Mouse (Mus musculus) left cerebral cortex, postnatal 4 days (tissue): ENCODE results near the gene C2cd4c. TPM values are rescaled to one million over a fixed set of nuclear protein-coding genes. Genes with fewer than 3 reads are reported as not detected.
A peak's percentile ranks its signal among the peaks of the same experiment; 100 is the strongest.

Experiments
- DNase-seq: peaks from one replicate; pipeline ENCODE4 v3.0.0-alpha.2; 2022
- intact Hi-C: fragments of 180-260 bp; cut with DNase I; formaldehyde crosslinking; loops from one replicate; pipeline ENCODE4 v1.15.1; 2025
- total RNA-seq, 2 experiments: library from RNA; stranded (reverse); gene quantifications; 2 replicates each; pipeline ENCODE4 v1.2.3; 2021

The C2cd4c gene
- total RNA-seq, 2 experiments from 2014 or later, result 20.7 to 24.4 TPM

DNA sequence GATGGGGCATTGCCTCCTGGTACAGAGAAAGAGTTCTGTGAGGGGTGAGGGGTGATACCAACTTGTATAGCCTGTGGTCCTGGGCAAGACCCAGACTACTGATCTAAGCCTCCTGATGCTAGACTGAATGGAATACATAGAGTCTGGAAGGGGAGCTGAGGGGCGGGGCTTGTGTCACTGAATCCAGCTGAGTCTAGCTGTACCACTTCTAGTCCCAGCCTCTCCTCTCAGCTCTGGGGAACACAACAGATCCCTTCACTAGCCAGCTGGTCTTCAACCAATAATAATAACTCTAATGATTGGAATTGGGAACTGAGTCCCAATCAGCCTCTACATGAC, 449 bp upstream of the C2cd4c start:
- intact Hi-C loops, result no loop called here

GRCm38 (mm10) chr10:79612192-79613135, 1.4 kb downstream of the C2cd4c start:
- peak; percentile 59 for DNase-seq
- intact Hi-C loops, result no loop called here

More for the DNA sequence above, 449 bp upstream of the C2cd4c start:
- no peak for DNase-seq

DNA sequence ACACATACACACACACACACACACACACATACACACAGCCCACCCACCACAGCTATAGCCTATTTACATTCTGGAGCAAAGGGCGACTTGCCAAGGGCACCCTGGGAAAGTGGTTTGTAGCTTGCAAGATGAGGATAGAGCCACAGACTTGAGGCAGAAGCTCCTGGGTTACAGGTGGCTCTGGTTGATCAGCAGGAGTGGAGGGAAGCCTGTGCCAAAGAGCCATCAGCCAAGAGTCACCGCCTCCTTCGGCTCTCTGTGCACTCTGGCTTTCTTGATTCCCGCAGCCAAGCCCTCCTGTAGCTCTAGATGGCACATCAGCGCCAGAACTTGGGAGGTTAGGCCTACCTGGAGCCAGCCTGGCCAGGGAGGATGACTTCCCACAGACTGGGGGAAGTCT, 2.5 kb downstream of the C2cd4c start:
- DNase-seq, result peak; percentile 26
- intact Hi-C loops, result no loop called here

GRCm38 (mm10) chr10:79609276-79609675, 4.5 kb downstream of the C2cd4c start:
- no peak for DNase-seq
- intact Hi-C loops, result no loop called here

- intact Hi-C loops, result no loop called here
- DNase-seq, result no peak
These were observed 5.9 kb downstream of the C2cd4c start for GRCm38 (mm10) chr10:79607892-79608291.

GRCm38 (mm10) chr10:79606537-79606936, 7.3 kb downstream of the C2cd4c start:
- intact Hi-C loops, result no loop called here

DNA sequence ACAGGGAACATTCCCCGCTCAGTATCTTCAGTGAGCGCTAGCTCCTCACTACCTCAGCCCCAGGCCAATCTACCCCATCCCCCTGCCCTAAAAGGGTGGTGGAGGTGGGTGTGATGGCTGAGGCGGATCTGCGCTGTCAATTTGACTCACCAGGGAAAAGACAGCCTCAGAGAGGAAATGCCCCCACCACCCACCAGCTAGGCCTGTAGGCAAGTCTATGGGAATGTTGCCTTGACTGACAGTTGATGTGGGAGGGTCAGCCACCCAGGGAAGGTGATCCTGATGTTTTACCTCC, 15.9 kb downstream of the C2cd4c start:
- intact Hi-C loops, result loop anchor here (2.0 to 5.0 kb wide), 2 partner anchors 49 to 71 kb away; partner anchors contain the start of genes Odf3l2 and Tpgs1

More at GRCm38 (mm10) chr10:79606537-79606936, 7.3 kb downstream of the C2cd4c start:
- peak; percentile 66 for DNase-seq

DNA sequence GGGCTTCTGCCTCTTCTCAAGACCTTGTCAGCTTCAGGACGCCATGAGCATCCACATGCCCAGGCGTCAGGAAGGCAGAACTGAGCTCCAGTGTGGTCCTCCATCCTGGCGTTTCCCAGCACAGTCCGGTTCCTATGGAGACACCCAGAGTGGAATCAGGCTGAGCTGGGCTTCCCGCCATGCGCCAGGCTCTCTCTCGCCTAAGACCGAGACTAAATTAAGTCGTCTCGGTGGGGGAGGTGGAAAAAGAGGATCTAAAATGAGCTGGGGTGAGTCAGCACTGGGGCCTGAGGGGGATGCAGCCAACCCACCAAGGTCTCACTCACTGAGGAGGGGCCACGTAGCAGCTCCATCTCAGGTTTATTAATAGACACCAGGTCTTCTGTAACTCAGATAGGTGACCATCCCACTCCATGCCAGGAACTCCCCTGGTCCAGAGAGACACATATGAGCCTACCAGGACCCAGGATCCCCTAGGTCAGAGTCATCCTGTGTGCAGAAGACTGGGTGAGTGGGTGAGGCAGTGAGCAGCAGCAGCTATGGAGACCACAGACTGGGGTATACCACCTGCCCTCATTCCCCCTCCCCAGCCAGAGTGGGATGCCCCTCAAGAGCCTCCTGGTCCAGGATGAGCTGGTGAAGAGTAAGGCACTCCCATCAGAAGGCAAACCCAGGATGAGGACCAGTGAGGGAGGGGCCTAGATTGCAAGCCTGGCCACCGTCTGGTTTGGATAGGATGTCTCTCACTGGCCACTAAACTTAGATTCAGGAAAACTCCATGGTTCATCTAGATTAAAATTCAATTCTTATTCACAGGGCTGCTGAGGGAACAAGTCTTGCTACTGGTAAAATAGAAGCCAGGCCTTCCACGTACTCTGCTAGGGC, 16.5 kb downstream of the C2cd4c start:
- peak; percentile 47 for DNase-seq
- intact Hi-C loops, result loop anchor here (2.0 to 5.0 kb wide), 2 partner anchors 50 to 72 kb away; partner anchors contain the start of genes Odf3l2 and Tpgs1

More for the DNA sequence above, 15.9 kb downstream of the C2cd4c start:
- no peak for DNase-seq

- no peak for DNase-seq
- intact Hi-C loops, result loop anchor here (5.0 kb wide), 1 partner anchor 52 kb away; the partner anchor contains the start of gene Odf3l2
These were observed 18.3 kb downstream of the C2cd4c start for GRCm38 (mm10) chr10:79595590-79595929.

DNA sequence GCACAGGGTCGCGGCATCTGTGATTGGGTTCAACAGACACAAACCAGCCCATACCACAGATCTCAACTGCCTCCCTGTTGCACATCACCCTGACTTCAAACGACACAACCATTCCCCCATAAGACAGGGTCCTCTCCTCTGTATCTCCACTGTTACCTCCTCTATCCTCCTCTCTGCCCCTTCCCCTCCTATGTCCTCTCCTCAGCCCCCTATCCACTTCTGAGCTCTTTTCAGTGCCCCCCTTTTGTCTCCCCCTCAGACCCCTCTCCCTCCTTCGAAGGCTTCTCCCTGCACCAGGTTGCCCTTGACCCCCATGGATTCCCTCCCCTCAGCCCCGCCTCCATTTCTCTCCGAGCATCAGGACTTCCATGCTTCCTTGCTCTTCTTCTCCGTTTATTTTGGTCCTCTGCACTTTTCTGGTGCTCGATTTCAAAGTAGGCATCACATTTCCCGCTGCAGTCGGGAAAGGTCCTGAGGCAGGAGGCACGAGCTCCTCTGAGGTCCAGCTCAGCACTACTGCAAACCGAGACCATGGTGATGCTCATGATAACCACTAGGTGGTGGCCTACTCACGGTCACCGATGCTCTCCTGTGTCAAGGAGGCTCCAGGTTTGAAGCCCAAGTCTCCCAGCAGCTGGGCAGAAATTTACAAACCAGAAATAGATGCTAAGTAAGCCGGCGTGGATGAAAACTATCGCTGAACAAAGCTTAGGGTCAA, 18.8 kb downstream of the C2cd4c start:
- DNase-seq, result peak; percentile 63
- intact Hi-C loops, result loop anchor here (5.0 kb wide), 1 partner anchor 52 kb away; the partner anchor contains the start of gene Odf3l2

DNA sequence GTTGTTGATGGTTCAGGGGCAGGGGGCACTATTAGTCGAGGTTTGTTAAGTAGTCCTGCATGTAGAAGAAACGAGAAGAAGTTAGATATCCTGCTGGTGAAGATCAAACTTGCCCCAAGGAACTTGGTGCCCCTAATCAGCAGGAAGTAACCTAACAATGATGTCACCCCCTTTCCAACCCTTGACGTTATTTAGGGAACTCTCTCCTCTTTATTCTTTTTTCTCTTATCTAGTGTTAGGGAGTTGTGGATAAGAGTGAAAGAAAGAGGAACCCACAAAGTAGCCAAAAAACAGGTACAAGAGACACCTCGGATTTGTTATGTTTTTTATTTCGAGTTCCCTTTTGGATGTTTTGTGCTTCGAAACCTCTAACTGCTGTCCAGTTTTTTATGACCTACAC, 19.7 kb downstream of the C2cd4c start:
- DNase-seq, result no peak
- intact Hi-C loops, result no loop called here

DNA sequence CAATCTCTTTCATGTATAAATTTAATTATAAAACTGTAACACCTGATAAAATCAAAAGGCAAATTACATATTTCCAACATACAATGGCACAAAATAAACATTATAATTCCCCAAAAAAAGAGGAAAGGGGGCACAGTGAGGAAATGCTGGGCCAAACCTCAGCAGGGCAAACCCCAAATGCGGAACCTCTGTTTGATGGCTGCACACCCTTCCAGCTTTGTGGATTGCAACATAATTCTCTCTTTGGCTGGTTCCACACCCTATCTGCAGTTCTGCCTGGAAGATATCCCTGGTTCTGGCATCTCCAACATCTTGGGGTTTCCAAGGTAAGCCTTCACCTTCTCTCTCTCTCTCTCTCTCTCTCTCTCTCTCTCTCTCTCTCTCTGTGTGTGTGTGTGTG, 23.1 kb downstream of the C2cd4c start:
- intact Hi-C loops, result no loop called here
- no peak for DNase-seq

DNA sequence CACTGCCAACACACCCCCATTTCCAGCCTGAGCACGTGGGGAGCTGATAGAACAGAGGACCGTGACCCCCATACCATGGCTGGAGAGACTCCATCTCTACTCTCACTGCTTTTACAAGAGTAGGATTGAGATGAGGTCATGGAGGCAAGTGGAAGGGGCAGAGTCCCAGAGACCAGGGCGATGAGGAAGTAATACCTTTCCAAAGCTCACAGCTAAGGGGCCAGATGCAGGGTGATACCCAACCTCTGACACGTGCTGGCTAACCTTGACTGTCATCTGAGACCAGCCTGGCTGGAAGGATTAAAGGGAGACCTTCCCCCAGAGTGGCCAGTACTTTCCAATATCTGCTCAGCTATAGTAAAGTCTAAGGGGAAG, 26.1 kb downstream of the C2cd4c start:
- intact Hi-C loops, result no loop called here
- DNase-seq, result no peak

GRCm38 (mm10) chr10:79587061-79587751, 26.6 kb downstream of the C2cd4c start, which contains the start of gene Theg:
Gene Theg, minus strand, starts transcription at chr10:79587331.
- intact Hi-C loops, result no loop called here
- DNase-seq, result no peak

- intact Hi-C loops, result no loop called here
- no peak for DNase-seq
These were observed 27.6 kb downstream of the C2cd4c start for GRCm38 (mm10) chr10:79586243-79586642.

GRCm38 (mm10) chr10:79585723-79586122, 28.1 kb downstream of the C2cd4c start:
- DNase-seq, result no peak
- intact Hi-C loops, result no loop called here

GRCm38 (mm10) chr10:79585136-79585535, 28.7 kb downstream of the C2cd4c start:
- no peak for DNase-seq
- intact Hi-C loops, result no loop called here

GRCm38 (mm10) chr10:79584426-79584825, 29.4 kb downstream of the C2cd4c start:
- no peak for DNase-seq
- intact Hi-C loops, result no loop called here

GRCm38 (mm10) chr10:79584021-79584420, 29.8 kb downstream of the C2cd4c start:
- no peak for DNase-seq
- intact Hi-C loops, result no loop called here

DNA sequence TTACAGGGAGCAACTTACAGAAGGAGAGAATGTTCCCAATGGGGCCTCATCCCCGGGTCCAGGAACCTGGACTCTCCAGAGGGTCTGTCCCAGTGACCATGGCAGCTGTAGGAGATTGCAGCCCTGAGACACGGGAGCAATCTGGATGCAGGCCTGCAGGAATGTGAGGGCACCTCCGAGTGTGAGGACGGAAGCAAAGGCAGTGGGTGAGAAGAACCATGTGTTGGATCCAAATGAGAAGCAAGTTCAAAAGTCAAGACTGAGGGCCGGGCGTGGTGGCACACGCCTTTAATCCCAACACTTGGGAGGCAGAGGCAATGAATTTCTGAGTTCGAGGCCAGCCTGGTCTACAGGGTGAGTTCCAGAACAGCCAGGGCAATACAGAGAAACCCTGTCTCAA, 32.3 kb downstream of the C2cd4c start:
- intact Hi-C loops, result no loop called here

More for the DNA sequence above, 32.3 kb downstream of the C2cd4c start:
- no peak for DNase-seq
